Mouse (Mus musculus) hindbrain, embryonic 16.5 days (tissue): ENCODE measurements at regions not wholly inside any gene's neighbourhood (a gene's known extent, or its start where the extent isn't known, plus 50 kb on each side); places are given as distances from the start of the nearest gene placed in this dataset.

Experiments
- ATAC-seq: fragments of 200-750 bp; cut with Nextera tagmentation; 2 replicates; pipeline ENCODE4 v1.8.0; 2017; ENCODE audit warnings: moderate TSS enrichment, moderate library complexity
- H3K27ac ChIP-seq: fragments of 300-500 bp; sonication (generic); 2 replicates; pipeline ENCODE4 v1.5.1; 2014; ENCODE audit warnings: low read depth, mild to moderate bottlenecking, control low read depth, low read length, moderate library complexity
- H3K27me3 ChIP-seq: fragments of 300-500 bp; sonication (generic); replicated peaks from 2 replicates; pipeline ENCODE4 v1.6.1; 2014; ENCODE audit warnings: low read length; ENCODE audit not compliant: control insufficient read depth, insufficient read depth
- H3K36me3 ChIP-seq: fragments of 300-500 bp; sonication (generic); 2 replicates; pipeline ENCODE4 v1.6.1; 2014; ENCODE audit warnings: mild to moderate bottlenecking, low read length, moderate library complexity, mixed read lengths; ENCODE audit not compliant: control insufficient read depth, insufficient read depth
- H3K4me1 ChIP-seq: fragments of 300-500 bp; sonication (generic); 2 replicates; pipeline ENCODE4 v1.6.1; 2014; ENCODE audit warnings: low read depth, low read length; ENCODE audit not compliant: control insufficient read depth, insufficient read depth
- H3K4me2 ChIP-seq: fragments of 300-500 bp; sonication (generic); 2 replicates; pipeline ENCODE4 v1.6.1; 2014; ENCODE audit warnings: mild to moderate bottlenecking, low read length, control low read depth, moderate library complexity
- H3K4me3 ChIP-seq: fragments of 300-500 bp; sonication (generic); 2 replicates; pipeline ENCODE4 v1.5.1; 2014; ENCODE audit warnings: mild to moderate bottlenecking, low read length, control low read depth, moderate library complexity
- H3K9ac ChIP-seq: fragments of 300-500 bp; sonication (generic); 2 replicates; pipeline ENCODE4 v1.6.1; 2014; ENCODE audit warnings: low read depth, mild to moderate bottlenecking, control low read depth, low read length, moderate library complexity
- H3K9me3 ChIP-seq: fragments of 300-500 bp; sonication (generic); 2 replicates; pipeline ENCODE4 v1.6.1; 2014; ENCODE audit warnings: mild to moderate bottlenecking, low read length, moderate library complexity; ENCODE audit not compliant: control insufficient read depth
- WGBS: fragments of 180-500 bp; shearing (Covaris S2); extraction: QIAGEN DNeasy Blood & Tissue Kit; methylation state at CpG from one replicate; pipeline ENCODE4 v1.1.7; 2014; 5-methylcytosine and 5-hydroxymethylcytosine counted together

GRCm38 (mm10) chr2:92525628-92526027, 65.3 kb upstream of the Slc35c1 start:
- H3K9me3 ChIP-seq, result no peaks in the 10 kb centered on the region
- no peak overlapping the region for H3K4me3 ChIP-seq
- peaks cover 14% of the 10 kb centered on the region for H3K4me1 ChIP-seq
- no peaks in the 10 kb centered on the region for H3K27me3 ChIP-seq
- no peak overlapping the region for H3K27ac ChIP-seq
- no peak for ATAC-seq
- 47% methylated on average over 7 of the region's 7 CpGs for WGBS
- H3K36me3 ChIP-seq, result no peaks in the 10 kb centered on the region
- H3K9ac ChIP-seq, result no peak overlapping the region
- H3K4me2 ChIP-seq, result no peak overlapping the region

- no peak overlapping the region for H3K4me2 ChIP-seq
- H3K27me3 ChIP-seq, result no peaks in the 10 kb centered on the region
- WGBS, result 75% methylated on average over 10 of the region's 10 CpGs
- no peak overlapping the region for H3K9ac ChIP-seq
- no peak overlapping the region for H3K4me3 ChIP-seq
- H3K36me3 ChIP-seq, result no peaks in the 10 kb centered on the region
- H3K9me3 ChIP-seq, result no peaks in the 10 kb centered on the region
- H3K27ac ChIP-seq, result no peak overlapping the region
- H3K4me1 ChIP-seq, result peaks cover 14% of the 10 kb centered on the region
- no peak for ATAC-seq
These were observed 64.8 kb upstream of the Slc35c1 start for GRCm38 (mm10) chr2:92525062-92525623.

GRCm38 (mm10) chr2:92524346-92524905, 64.1 kb upstream of the Slc35c1 start:
- no peaks in the 10 kb centered on the region for H3K9me3 ChIP-seq
- 87% methylated on average over 9 of the region's 9 CpGs for WGBS
- H3K4me1 ChIP-seq, result peaks cover 8% of the 10 kb centered on the region
- no peak overlapping the region for H3K27ac ChIP-seq
- no peak overlapping the region for H3K4me3 ChIP-seq
- ATAC-seq, result no peak
- H3K4me2 ChIP-seq, result no peak overlapping the region
- no peak overlapping the region for H3K9ac ChIP-seq
- H3K27me3 ChIP-seq, result no peaks in the 10 kb centered on the region
- H3K36me3 ChIP-seq, result no peaks in the 10 kb centered on the region

GRCm38 (mm10) chr2:92523321-92523895, 63.1 kb upstream of the Slc35c1 start:
- no peak overlapping the region for H3K27ac ChIP-seq
- H3K4me2 ChIP-seq, result no peak overlapping the region
- no peaks in the 10 kb centered on the region for H3K36me3 ChIP-seq
- 81% methylated on average over 13 of the region's 13 CpGs for WGBS
- ATAC-seq, result no peak
- no peaks in the 10 kb centered on the region for H3K9me3 ChIP-seq
- no peak overlapping the region for H3K4me3 ChIP-seq
- H3K9ac ChIP-seq, result no peak overlapping the region
- H3K4me1 ChIP-seq, result peaks cover under 1% of the 10 kb centered on the region
- H3K27me3 ChIP-seq, result no peaks in the 10 kb centered on the region

- Histone ChIP-seq H3K36me3 (no peaks in the 10 kb centered on the region), H3K9me3 (no peaks in the 10 kb centered on the region), H3K4me2 (no peak overlapping the region), H3K27me3 (no peaks in the 10 kb centered on the region), H3K4me1 (no peaks in the 10 kb centered on the region; the same call in 1 of the 2 replicates), H3K4me3 (no peak overlapping the region), H3K9ac (no peak overlapping the region), H3K27ac (no peak overlapping the region)
- no peak for ATAC-seq
- whole genome bisulfite sequencing, result 87% methylated on average over 8 of the region's 8 CpGs
These were observed 61.2 kb upstream of the Slc35c1 start for GRCm38 (mm10) chr2:92521527-92521926.

- no peak for ATAC-seq
- H3K4me2 ChIP-seq, result no peak overlapping the region
- 80% methylated on average over 8 of the region's 8 CpGs for WGBS
These were observed 59.1 kb upstream of the Slc35c1 start for GRCm38 (mm10) chr2:92519396-92519795.

GRCm38 (mm10) chr2:92518891-92519290, 58.6 kb upstream of the Slc35c1 start:
- whole genome bisulfite sequencing, result 86% methylated on average over 8 of the region's 8 CpGs
- no peak overlapping the region for H3K27ac ChIP-seq
- no peaks in the 10 kb centered on the region for H3K27me3 ChIP-seq
- no peaks in the 10 kb centered on the region for H3K9me3 ChIP-seq
- no peaks in the 10 kb centered on the region for H3K4me1 ChIP-seq
- ATAC-seq, result no peak
- H3K36me3 ChIP-seq, result no peaks in the 10 kb centered on the region
- H3K4me2 ChIP-seq, result no peak overlapping the region
- no peak overlapping the region for H3K4me3 ChIP-seq
- H3K9ac ChIP-seq, result no peak overlapping the region

More at GRCm38 (mm10) chr2:92519396-92519795, 59.1 kb upstream of the Slc35c1 start:
- H3K9ac ChIP-seq, result no peak overlapping the region
- H3K4me3 ChIP-seq, result no peak overlapping the region
- no peaks in the 10 kb centered on the region for H3K36me3 ChIP-seq
- H3K27me3 ChIP-seq, result no peaks in the 10 kb centered on the region
- H3K9me3 ChIP-seq, result no peaks in the 10 kb centered on the region
- H3K27ac ChIP-seq, result no peak overlapping the region
- H3K4me1 ChIP-seq, result no peaks in the 10 kb centered on the region

GRCm38 (mm10) chr2:92514961-92515360, 54.6 kb upstream of the Slc35c1 start:
- no peak for ATAC-seq
- H3K4me2 ChIP-seq, result no peak overlapping the region
- H3K4me1 ChIP-seq, result no peaks in the 10 kb centered on the region
- no peaks in the 10 kb centered on the region for H3K27me3 ChIP-seq
- no peak overlapping the region for H3K4me3 ChIP-seq
- H3K9ac ChIP-seq, result no peak overlapping the region
- WGBS, result 60% methylated on average over 6 of the region's 6 CpGs
- H3K9me3 ChIP-seq, result no peaks in the 10 kb centered on the region
- no peak overlapping the region for H3K27ac ChIP-seq
- H3K36me3 ChIP-seq, result no peaks in the 10 kb centered on the region

- no peaks in the 10 kb centered on the region for H3K9me3 ChIP-seq
- no peaks in the 10 kb centered on the region for H3K27me3 ChIP-seq
- 67% methylated on average over 6 of the region's 6 CpGs for WGBS
- no peaks in the 10 kb centered on the region for H3K4me1 ChIP-seq
- H3K4me2 ChIP-seq, result no peak overlapping the region
- H3K9ac ChIP-seq, result no peak overlapping the region
- H3K36me3 ChIP-seq, result no peaks in the 10 kb centered on the region
- no peak overlapping the region for H3K27ac ChIP-seq
- H3K4me3 ChIP-seq, result no peak overlapping the region
- ATAC-seq, result no peak
These were observed 51.7 kb upstream of the Slc35c1 start for GRCm38 (mm10) chr2:92511771-92512744.
